In genomic region chr6:87120661-87121060, GRCm38 (mm10) we compare ENCODE assay signal across 15 mouse cellular contexts. TPM values are rescaled to one million over a fixed set of nuclear protein-coding genes. Genes with fewer than 3 reads are reported as not detected.
A peak's percentile ranks its signal among the peaks of the same experiment; 100 is the strongest.
DNase-seq lines count a peak whose midpoint lies in the region; TF ChIP-seq lines count a peak whose summit lies in the region.
"Had no signal": no experiment of that assay in that cellular context is flagged by ENCODE, and none has a peak within 500 bp of the region (broad histone marks: within the 10 kb centered on the region; RNA-seq: fewer than 3 reads in every experiment).

No protein-coding gene starts in this region.

- H3K79me2 ChIP-seq in CH12.LX (replicated peaks; ENCODE audit: control insufficient read depth, extremely low read depth, insufficient read depth, poor library complexity, severe bottlenecking), result no peaks in the 10 kb centered on the region

- peaks cover 3% of the 10 kb centered on the region for H3K9me3 ChIP-seq in CH12.LX (replicated peaks; ENCODE audit: low read length)
- H3K9me3 ChIP-seq: embryonic facial prominence, embryonic 13.5 days; heart, embryonic 10.5 days; stomach, embryonic 15.5 days had no signal

- dilution Hi-C loops in CH12.LX (cut with MboI; ENCODE audit: extremely low pct_ligation_motif_present, extremely low pct_unique_long_range_greater_than_20kb, low sequenced_read_pairs), result no loop called here

- no peak overlapping the region for H3K27ac ChIP-seq in layer of hippocampus, adult 2 months
- H3K27ac ChIP-seq in CH12.LX (ENCODE audit: insufficient read depth, low read depth), result no peak overlapping the region
- H3K27ac ChIP-seq: embryonic facial prominence, embryonic 13.5 days; heart, embryonic 10.5 days; stomach, embryonic 15.5 days had no signal

- peak; percentile 20 for TF ChIP-seq RAD21 in CH12.LX (IDR thresholded peaks at IDR 0.05; ENCODE audit: low read depth, low read length)

- no peak for TF ChIP-seq POLR2A in CH12.LX (IDR thresholded peaks at IDR 0.05; ENCODE audit: low read depth, low read length)

- no peak overlapping the region for H3K4me3 ChIP-seq in layer of hippocampus, adult 2 months
- H3K4me3 ChIP-seq in CH12.LX (replicated peaks in 1 of 3; ENCODE audit: low read depth in 2 of 3, low read length in 2 of 3, poor library complexity in 1 of 3), result no peak overlapping the region
- H3K4me3 ChIP-seq: embryonic facial prominence, embryonic 13.5 days; heart, embryonic 10.5 days; stomach, embryonic 15.5 days had no signal

- H3K4me2 ChIP-seq in CH12.LX (ENCODE audit: insufficient read depth, low read depth, poor library complexity, severe bottlenecking), result no peak overlapping the region
- H3K4me2 ChIP-seq: embryonic facial prominence, embryonic 13.5 days; stomach, embryonic 15.5 days had no signal

- TF ChIP-seq CTCF in layer of hippocampus, adult 2 months (conservative IDR thresholded peaks at IDR 0.05), result peak; percentile 53
- TF ChIP-seq CTCF in CH12.LX (conservative IDR thresholded peaks at IDR 0.05 in 1 of 2, IDR thresholded peaks at IDR 0.05 in 1 of 2; ENCODE audit: low read depth in 2 of 2, low read length in 2 of 2), result peak; percentile 16 to 52; a peak in 2 of 4 replicates

- TF ChIP-seq EP300 in CH12.LX (IDR thresholded peaks at IDR 0.05; ENCODE audit: low read length), result no peak

- DNase-seq in layer of hippocampus, adult 2 months (ENCODE audit: low spot score in 2 of 2), result no peak
- DNase-seq in layer of hippocampus, postnatal 25 days (ENCODE audit: extremely low spot score in 1 of 2, low spot score in 1 of 2), result no peak
- DNase-seq in 416B (ENCODE audit: low read depth) (peak; percentile 10), CH12.LX (ENCODE audit: extremely low read depth) (no peak)
- peak; percentile 23 for DNase-seq in c-Kit-positive CD71-positive TER-119-positive erythroid progenitor cells, embryonic 14.5 days (ENCODE audit: low spot score)
- DNase-seq in embryo, embryonic 10.5 days (ENCODE audit: low spot score), result no peak
- DNase-seq in right cerebral cortex, adult 2 months (ENCODE audit: low spot score in 2 of 2), result no peak
- no peak for DNase-seq in layer of hippocampus, postnatal 14 days (ENCODE audit: low spot score in 2 of 2)
- DNase-seq: kidney, postnatal 10 days; lung, postnatal 14 days had no signal

- H3K9ac ChIP-seq in CH12.LX (ENCODE audit: insufficient read depth, low read depth), result no peak overlapping the region
- H3K9ac ChIP-seq: embryonic facial prominence, embryonic 13.5 days; stomach, embryonic 15.5 days had no signal

- H3K36me3 ChIP-seq in CH12.LX (replicated peaks in 1 of 2; ENCODE audit: control insufficient read depth in 1 of 2, insufficient read depth in 1 of 2, low read length in 1 of 2), result no peaks in the 10 kb centered on the region
- H3K36me3 ChIP-seq: embryonic facial prominence, embryonic 13.5 days; heart, embryonic 10.5 days; stomach, embryonic 15.5 days had no signal

- no peaks in the 10 kb centered on the region for H3K27me3 ChIP-seq in CH12.LX (replicated peaks)
- H3K27me3 ChIP-seq: embryonic facial prominence, embryonic 13.5 days; stomach, embryonic 15.5 days had no signal

- H3K4me1 ChIP-seq in CH12.LX (ENCODE audit: control insufficient read depth in 1 of 2, insufficient read depth in 2 of 2), result peaks cover 12 to 16% of the 10 kb centered on the region in 2 experiments

- in situ Hi-C loops in CH12.LX (cut with MboI; ENCODE audit: low pct_ligation_motif_present, low pct_unique_long_range_greater_than_20kb, low sequenced_read_pairs), result no loop called here

TF ChIP-seq in CH12.LX, 34 proteins besides CTCF, POLR2A, EP300 and RAD21:
- TF ChIP-seq TBP (conservative IDR thresholded peaks at IDR 0.05; ENCODE audit: low read depth, low read length) (no peak), SMC3 (IDR thresholded peaks at IDR 0.05; ENCODE audit: low read depth, low read length) (peak; percentile 37)

RNA-seq across cellular contexts. Expression of gene D6Ertd527e, which starts 16.1 kb away (rescaled TPM):
- total RNA-seq in layer of hippocampus, adult 2 months (2021), result not detected
- not detected for total RNA-seq in layer of hippocampus, postnatal 25 days (2021)
- 0.08 and 0.34 TPM in 2 replicates for total RNA-seq in CH12.LX (2012; rRNA removed)
- not detected in 2 replicates for total RNA-seq in CH12.LX (2014; rRNA removed)
- polyA plus RNA-seq in CH12.LX (2012; ENCODE audit: insufficient read length, low read depth), result 0.10 TPM in 1 of 2 replicates, not detected in the other
- not detected for total RNA-seq in layer of hippocampus, postnatal 14 days (2021)
- total RNA-seq: left cerebral cortex, postnatal 14 days had no signal
- polyA plus RNA-seq: heart, embryonic 10.5 days; hindbrain, embryonic 11.5 days had no signal

Comparison
In these comparisons a context has a peak if more than half of its experiments do, and no peak if none do; other contexts are left out.
1. DNase-seq: peak in 416B (single experiment) and c-Kit-positive CD71-positive TER-119-positive erythroid progenitor cells, embryonic 14.5 days (single experiment); none in layer of hippocampus, adult 2 months (0 of 2), layer of hippocampus, postnatal 25 days (0 of 2), CH12.LX (single experiment), embryo, embryonic 10.5 days (single experiment), right cerebral cortex, adult 2 months (0 of 2) and layer of hippocampus, postnatal 14 days (0 of 2).